Mouse (Mus musculus) Patski (cell line): ENCODE measurements around the gene Glce. TPM values are rescaled to one million over a fixed set of nuclear protein-coding genes. Genes with fewer than 3 reads are reported as not detected.

Experiments used
- ATAC-seq: fragments of 100-300 bp; one replicate; pipeline ENCODE4 v1.8.0; 2021
- CTCF ChIA-PET: fragments of 350-600 bp; sonication (Branson Sonifier 250); formaldehyde crosslinking; loops from one replicate; lab custom pipeline; 2022; ENCODE audit warnings: inconsistent platforms; lab: Charles Lee
- POLR2A ChIA-PET: fragments of 350-600 bp; sonication (Branson Sonifier 250); formaldehyde crosslinking; loops from one replicate; lab custom pipeline; 2022; ENCODE audit warnings: antibody characterized with exemption, inconsistent platforms; lab: Charles Lee
- DNase-seq: peaks from one replicate; pipeline ENCODE4 v3.0.0-alpha.2; 2011; ENCODE audit warnings: low read depth, low spot score
- H3K27me3 ChIP-seq: fragments of 371-371 bp; one replicate; pipeline ENCODE4 v1.5.1; 2021
- CTCF ChIP-seq: fragments of 100-300 bp; IDR thresholded peaks from one replicate; pipeline ENCODE4 v1.5.1; 2021
- in situ Hi-C: fragments of 300-500 bp; cut with MboI; formaldehyde crosslinking; loops from 3 replicates; pipeline ENCODE4 v1.11.1; 2018; ENCODE audit warnings: low pct_unique_long_range_greater_than_20kb, mixed read lengths
- polyA plus RNA-seq: library from polyadenylated mRNA; unstranded; gene quantifications from one replicate; pipeline ENCODE4 v1.2.3, GENCODE M21; 2021

The Glce gene
- polyA plus RNA-seq, 1 experiment from 2014 or later: 34.9 TPM

GRCm38 (mm10) chr9:62040008-62040608 is 82.3 kb downstream of the Glce start:
- TF ChIP-seq CTCF: peak; percentile 96
- ATAC-seq (peak; percentile 62), DNase-seq (peak; percentile 30)
- in situ Hi-C loops: loop anchor here (5.0 kb wide), 1 partner anchor 202 kb away; no protein-coding TSS in a partner anchor
- no peaks in the 10 kb centered on the region for H3K27me3 ChIP-seq
- POLR2A ChIA-PET: interaction anchor here (0.6 kb wide), 1 partner anchor 33 kb away, joined by 4 read pairs; no protein-coding TSS in a partner anchor
- CTCF ChIA-PET: interaction anchor here (0.8 to 2.4 kb wide), 28 partner anchors 10 to 216 kb away, joined by 3 to 21 read pairs (median 4); partner anchors contain the start of genes Glce and Paqr5

- ChIA-PET POLR2A (no interaction called here), CTCF (interaction anchor here (1.3 to 2.3 kb wide), 2 partner anchors 15 to 70 kb away, joined by 3 to 7 read pairs; no protein-coding TSS in a partner anchor)
- H3K27me3 ChIP-seq: no peaks in the 10 kb centered on the region
- TF ChIP-seq CTCF: no peak
- in situ Hi-C loops: no loop called here
- DNase-seq (no peak), ATAC-seq (no peak)
Observed at GRCm38 (mm10) chr9:62035806-62036205, 86.6 kb downstream of the Glce start.

- no peak for TF ChIP-seq CTCF
- POLR2A ChIA-PET: no interaction called here
- DNase-seq: no peak
- in situ Hi-C loops: no loop called here
- H3K27me3 ChIP-seq: no peaks in the 10 kb centered on the region
- no peak for ATAC-seq
- CTCF ChIA-PET: no interaction called here
Observed at GRCm38 (mm10) chr9:62032206-62032605, 90.2 kb downstream of the Glce start.

GRCm38 (mm10) chr9:62028072-62028471 is 94.4 kb downstream of the Glce start:
- no peak for TF ChIP-seq CTCF
- in situ Hi-C loops: no loop called here
- ChIA-PET POLR2A (no interaction called here), CTCF (no interaction called here)
- DNase-seq: no peak
- no peak for ATAC-seq
- no peaks in the 10 kb centered on the region for H3K27me3 ChIP-seq

GRCm38 (mm10) chr9:62026600-62026999 is 95.9 kb downstream of the Glce start, which contains the start of gene Paqr5:
Gene Paqr5, minus strand, starts transcription at chr9:62026856.
- ChIA-PET POLR2A (interaction anchor here (0.6 kb wide), 1 partner anchor 22 kb away, joined by 4 read pairs; no protein-coding TSS in a partner anchor), CTCF (interaction anchor here (1.2 kb wide), 1 partner anchor 14 kb away, joined by 3 read pairs; no protein-coding TSS in a partner anchor)
- DNase-seq (no peak), ATAC-seq (no peak)
- in situ Hi-C loops: no loop called here
- no peaks in the 10 kb centered on the region for H3K27me3 ChIP-seq
- TF ChIP-seq CTCF: no peak

- CTCF ChIA-PET: interaction anchor here (1.7 kb wide), 1 partner anchor 16 kb away, joined by 6 read pairs; no protein-coding TSS in a partner anchor
- POLR2A ChIA-PET: no interaction called here
- no peak for DNase-seq
- ATAC-seq: no peak
- in situ Hi-C loops: no loop called here
- H3K27me3 ChIP-seq: no peaks in the 10 kb centered on the region
- TF ChIP-seq CTCF: no peak
Observed at GRCm38 (mm10) chr9:62025056-62025455, 97.4 kb downstream of the Glce start.

- in situ Hi-C loops: no loop called here
- no peaks in the 10 kb centered on the region for H3K27me3 ChIP-seq
- POLR2A ChIA-PET: no interaction called here
- ATAC-seq (no peak), DNase-seq (no peak)
- TF ChIP-seq CTCF: no peak
- CTCF ChIA-PET: interaction anchor here (1.7 kb wide), 1 partner anchor 17 kb away, joined by 6 read pairs; no protein-coding TSS in a partner anchor
Observed at GRCm38 (mm10) chr9:62023879-62024278, 98.6 kb downstream of the Glce start.

- ChIA-PET POLR2A (no interaction called here), CTCF (no interaction called here)
- ATAC-seq: no peak
- DNase-seq: no peak
- in situ Hi-C loops: no loop called here
- H3K27me3 ChIP-seq: no peaks in the 10 kb centered on the region
- TF ChIP-seq CTCF: no peak
Observed at GRCm38 (mm10) chr9:62022961-62023680, 99.3 kb downstream of the Glce start.

- CTCF ChIA-PET: no interaction called here
- no peak for TF ChIP-seq CTCF
- H3K27me3 ChIP-seq: no peaks in the 10 kb centered on the region
- DNase-seq (peak; percentile 85), ATAC-seq (peak; percentile 76)
- in situ Hi-C loops: no loop called here
- POLR2A ChIA-PET: interaction anchor here (1.2 to 1.3 kb wide), 2 partner anchors 8 to 22 kb away, joined by 3 read pairs; no protein-coding TSS in a partner anchor
Observed at GRCm38 (mm10) chr9:62021583-62022120, 100.8 kb downstream of the Glce start.

GRCm38 (mm10) chr9:62020259-62020658 is 102.2 kb downstream of the Glce start:
- ChIA-PET POLR2A (interaction anchor here (1.3 kb wide), 1 partner anchor 21 kb away, joined by 3 read pairs; no protein-coding TSS in a partner anchor), CTCF (interaction anchor here (1.5 kb wide), 1 partner anchor 20 kb away, joined by 4 read pairs; no protein-coding TSS in a partner anchor)
- H3K27me3 ChIP-seq: no peaks in the 10 kb centered on the region
- ATAC-seq (no peak), DNase-seq (peak; percentile 51)
- TF ChIP-seq CTCF: no peak
- in situ Hi-C loops: no loop called here
